Mouse (Mus musculus): ENCODE results near the gene Siglecg.

DNA sequence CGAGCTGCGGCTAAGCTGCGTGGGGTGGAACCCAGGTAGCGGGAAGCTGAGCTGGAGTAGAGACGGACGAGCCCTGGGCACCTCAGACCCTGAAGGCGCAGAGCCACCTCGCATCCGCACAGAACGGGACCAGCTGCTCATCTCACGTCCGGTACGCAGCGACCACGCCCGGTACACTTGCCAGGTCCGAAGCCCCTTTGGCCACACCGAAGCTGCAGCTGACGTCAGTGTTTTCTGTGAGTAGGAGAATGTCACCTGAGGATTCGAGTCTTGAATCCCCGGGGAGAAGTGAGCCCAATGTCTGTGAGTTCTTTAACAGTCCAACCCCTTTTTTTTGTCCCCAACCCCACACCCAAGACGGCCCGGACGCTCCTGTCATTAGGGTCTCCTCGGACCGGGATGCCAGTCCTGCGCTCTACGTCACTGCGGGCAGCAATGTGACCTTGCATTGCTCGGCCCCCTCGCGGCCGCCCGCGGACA is 56.9 kb downstream of the Siglecg start:
- TF ChIP-seq CTCF (IDR thresholded peaks at IDR 0.05; ENCODE audit: low read depth) = peak; percentile 56; the same call in 1 of the 2 replicates
- no peak for TF ChIP-seq EP300 (IDR thresholded peaks at IDR 0.05; ENCODE audit: low read depth)
